Mouse (Mus musculus) gastrocnemius, adult 2 months (tissue): ENCODE measurements around the gene Pcca. TPM values are rescaled to one million over a fixed set of nuclear protein-coding genes. Genes with fewer than 3 reads are reported as not detected.
"Not testable (repeated sequence)": the region's sequence is repeated elsewhere in the genome, so short reads cannot be mapped to it uniquely, and the experiment has no call there.

Experiments
- DNase-seq: peaks from one replicate; pipeline ENCODE4 v3.0.0; 2022
- H3K27ac ChIP-seq: fragments of 200-600 bp; 2 replicates; pipeline ENCODE4 v1.8.1; 2022; ENCODE audit warnings: mild to moderate bottlenecking
- H3K4me3 ChIP-seq: fragments of 200-600 bp; 2 replicates; pipeline ENCODE4 v1.8.1; 2022; ENCODE audit warnings: mild to moderate bottlenecking, moderate library complexity
- CTCF ChIP-seq: fragments of 200-600 bp; IDR thresholded peaks from 2 replicates; pipeline ENCODE4 v1.8.1; 2022; ENCODE audit warnings: antibody characterized with exemption, mild to moderate bottlenecking, moderate library complexity
- intact Hi-C: fragments of 180-260 bp; cut with DNase I; formaldehyde crosslinking; loops from one replicate; pipeline ENCODE4 v1.15.1; 2025
- total RNA-seq, 2 experiments: library from RNA; stranded (reverse); gene quantifications; 2 replicates each; pipeline ENCODE4 v1.2.3; 2021

The Pcca gene
- total RNA-seq, 2 experiments from 2014 or later = 37.7 to 58.5 TPM

GRCm38 (mm10) chr14:122582057-122582456 lies 47.9 kb downstream of the Pcca start:
- H3K4me3 ChIP-seq = no peak overlapping the region
- no peak for TF ChIP-seq CTCF
- H3K27ac ChIP-seq = no peak overlapping the region
- intact Hi-C loops = no loop called here
- no peak for DNase-seq

GRCm38 (mm10) chr14:122582491-122583077 lies 48.5 kb downstream of the Pcca start:
- no peak for DNase-seq
- Histone ChIP-seq H3K27ac (no peak overlapping the region), H3K4me3 (no peak overlapping the region)
- no peak for TF ChIP-seq CTCF
- intact Hi-C loops = no loop called here

DNA sequence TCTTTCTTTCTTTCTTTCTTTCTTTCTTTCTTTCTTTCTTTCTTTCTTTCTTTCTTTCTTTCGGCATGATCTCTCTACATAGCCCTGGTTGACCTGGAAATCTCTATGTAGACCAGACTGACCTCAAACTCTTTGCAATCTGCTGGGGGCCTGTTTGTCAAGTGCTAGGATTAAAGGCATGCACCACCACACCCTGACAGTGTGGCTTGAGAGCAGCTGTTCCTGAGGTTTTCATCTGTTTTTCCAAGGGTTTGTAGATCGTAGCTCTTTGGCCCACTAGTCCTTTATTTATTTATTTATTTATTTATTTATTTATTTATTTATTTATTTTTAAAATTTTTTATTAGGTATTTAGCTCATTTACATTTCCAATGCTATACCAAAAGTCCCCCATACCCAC lies 50.0 kb downstream of the Pcca start:
- H3K4me3 ChIP-seq, intact Hi-C loops, DNase-seq, H3K27ac ChIP-seq: not testable (repeated sequence)

GRCm38 (mm10) chr14:122586942-122587341 lies 52.8 kb downstream of the Pcca start:
- intact Hi-C loops = no loop called here

DNA sequence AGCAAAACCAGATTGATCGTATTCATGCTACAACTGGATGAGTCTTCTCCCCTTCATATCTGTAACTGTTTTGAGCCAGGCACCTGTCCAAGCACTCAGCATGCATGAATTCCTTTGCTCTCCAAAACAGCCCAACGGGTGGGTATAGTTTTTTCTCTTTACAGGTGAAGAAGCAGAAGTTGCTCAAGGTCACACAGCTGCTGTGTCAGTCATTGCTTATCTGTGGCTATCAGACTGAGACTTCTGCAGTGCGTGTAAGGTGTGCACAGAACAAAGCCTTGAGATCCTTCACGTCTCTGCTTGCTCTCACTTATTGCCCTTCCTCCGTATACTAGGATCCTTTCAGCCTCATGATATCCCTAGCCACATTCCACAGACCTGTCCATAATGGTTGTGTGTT lies 63.4 kb downstream of the Pcca start:
- intact Hi-C loops = no loop called here
- TF ChIP-seq CTCF = no peak
- Histone ChIP-seq H3K27ac (no peak overlapping the region), H3K4me3 (no peak overlapping the region)
- no peak for DNase-seq

More at GRCm38 (mm10) chr14:122586942-122587341, 52.8 kb downstream of the Pcca start:
- no peak for TF ChIP-seq CTCF
- DNase-seq = no peak
- no peak overlapping the region for H3K27ac ChIP-seq
- H3K4me3 ChIP-seq = no peak overlapping the region

- no peak for DNase-seq
- H3K4me3 ChIP-seq = no peak overlapping the region
- no peak for TF ChIP-seq CTCF
Observed at GRCm38 (mm10) chr14:122598802-122599201, 64.7 kb downstream of the Pcca start.

GRCm38 (mm10) chr14:122599839-122600238 lies 65.7 kb downstream of the Pcca start:
- DNase-seq = no peak
- TF ChIP-seq CTCF = no peak
- Histone ChIP-seq H3K4me3 (no peak overlapping the region), H3K27ac (no peak overlapping the region)
- intact Hi-C loops = no loop called here

More at GRCm38 (mm10) chr14:122598802-122599201, 64.7 kb downstream of the Pcca start:
- intact Hi-C loops = no loop called here
- no peak overlapping the region for H3K27ac ChIP-seq

GRCm38 (mm10) chr14:122602701-122603100 lies 68.6 kb downstream of the Pcca start:
- no peak for DNase-seq
- Histone ChIP-seq H3K27ac (no peak overlapping the region), H3K4me3 (no peak overlapping the region)
- TF ChIP-seq CTCF = no peak
- intact Hi-C loops = no loop called here

GRCm38 (mm10) chr14:122606499-122606898 lies 72.4 kb downstream of the Pcca start:
- no peak for DNase-seq
- Histone ChIP-seq H3K4me3 (no peak overlapping the region), H3K27ac (no peak overlapping the region)
- no peak for TF ChIP-seq CTCF
- intact Hi-C loops = no loop called here

- Histone ChIP-seq H3K27ac (no peak overlapping the region), H3K4me3 (no peak overlapping the region)
- DNase-seq = no peak
- intact Hi-C loops = no loop called here
- no peak for TF ChIP-seq CTCF
Observed at GRCm38 (mm10) chr14:122607456-122607855, 73.3 kb downstream of the Pcca start.

DNA sequence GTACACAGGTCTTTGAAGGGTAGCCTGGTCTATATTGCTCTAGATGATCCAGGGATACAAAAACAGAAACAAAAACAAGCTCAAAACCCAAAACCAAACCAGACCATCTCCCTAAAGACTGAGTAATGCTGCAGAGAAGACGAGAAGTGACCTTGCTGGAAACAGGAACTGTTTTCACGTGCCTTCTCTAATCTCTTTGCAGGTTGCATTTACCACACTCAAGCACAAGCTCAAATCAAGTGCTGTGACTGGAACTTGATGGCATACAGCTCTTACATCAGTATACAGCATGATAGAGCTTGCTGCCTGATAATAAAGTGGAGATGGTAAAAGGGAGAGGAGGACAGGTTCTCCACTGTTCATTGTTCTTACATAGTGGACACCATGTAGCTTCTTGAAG lies 74.2 kb downstream of the Pcca start:
- DNase-seq = no peak
- H3K4me3 ChIP-seq = no peak overlapping the region
- intact Hi-C loops = no loop called here
- no peak overlapping the region for H3K27ac ChIP-seq
- no peak for TF ChIP-seq CTCF

DNA sequence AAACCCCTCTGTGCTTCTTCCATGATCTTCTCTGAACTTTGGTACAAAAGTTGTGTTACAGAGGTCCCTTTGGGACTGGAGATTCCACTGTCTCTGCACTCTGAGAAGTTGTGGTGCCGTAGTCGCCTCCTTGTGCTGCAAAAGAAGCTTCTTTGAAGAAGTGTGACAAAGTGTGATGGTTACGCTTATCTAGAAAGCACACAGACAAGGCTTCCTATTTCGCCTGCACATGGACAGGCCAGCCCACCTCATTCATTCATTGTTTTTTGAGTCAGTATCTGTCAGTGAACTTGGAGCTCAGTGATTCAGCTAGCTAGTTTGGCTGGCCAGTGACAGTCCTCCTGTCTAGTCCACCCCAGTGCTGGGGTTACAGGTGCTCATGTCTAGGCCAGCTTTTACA lies 76.9 kb downstream of the Pcca start:
- intact Hi-C loops = no loop called here
- Histone ChIP-seq H3K27ac (no peak overlapping the region), H3K4me3 (no peak overlapping the region)
- no peak for TF ChIP-seq CTCF
- DNase-seq = no peak

DNA sequence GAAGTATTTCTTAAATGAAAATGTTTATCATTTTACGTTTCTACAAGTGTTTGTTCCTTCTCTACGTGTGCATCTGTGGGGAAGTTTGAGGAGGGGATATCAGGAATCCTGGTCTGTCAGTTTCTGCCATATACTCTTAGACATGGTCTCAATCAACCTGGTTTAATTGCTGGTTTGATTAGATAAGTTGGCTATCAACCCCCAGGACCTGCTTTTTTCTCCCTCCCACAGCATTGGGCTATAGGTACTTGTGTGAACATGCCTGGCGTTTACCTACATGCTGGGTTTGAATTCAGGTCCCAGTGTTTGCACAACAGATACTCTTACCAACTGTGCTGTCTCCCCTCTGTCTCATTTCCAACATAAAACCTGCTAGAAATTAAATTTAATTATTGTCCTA lies 78.2 kb downstream of the Pcca start:
- intact Hi-C loops = no loop called here
- H3K4me3 ChIP-seq = no peak overlapping the region
- no peak for DNase-seq
- TF ChIP-seq CTCF = no peak
- no peak overlapping the region for H3K27ac ChIP-seq

- TF ChIP-seq CTCF = no peak
- intact Hi-C loops = no loop called here
- Histone ChIP-seq H3K4me3 (no peak overlapping the region), H3K27ac (no peak overlapping the region)
- no peak for DNase-seq
Observed at GRCm38 (mm10) chr14:122617656-122618055, 83.5 kb downstream of the Pcca start.
